Mouse (Mus musculus) stomach, embryonic 14.5 days (tissue): ENCODE data around the gene Tinagl1. TPM values are rescaled to one million over a fixed set of nuclear protein-coding genes. Genes with fewer than 3 reads are reported as not detected.

Experiments
- polyA plus RNA-seq: library from polyadenylated mRNA; unstranded; fragments of >200 nt; fragmentation: Nextera tagmentation; extraction: Ambion mirVana; gene quantifications from 2 replicates; pipeline ENCODE4 v1.2.1, GENCODE M21; 2014

Gene Tinagl1
- polyA plus RNA-seq, 1 experiment from 2014 or later, result 22.1 TPM

Other genes with a start within 250 kb of the Tinagl1 start
- not detected in 2 replicates for gene Spocd1, start 245.9 kb downstream of the Tinagl1 start, polyA plus RNA-seq
- gene Adgrb2, start 190.3 kb downstream of the Tinagl1 start, polyA plus RNA-seq, result 2.6 and 4.0 TPM in 2 replicates
- 80.0 and 95.1 TPM in 2 replicates for gene Col16a1, start 127.3 kb downstream of the Tinagl1 start, polyA plus RNA-seq
- gene Pef1, start 72.6 kb downstream of the Tinagl1 start, polyA plus RNA-seq, result 66.9 and 74.3 TPM in 2 replicates
- gene Hcrtr1, start 35.8 kb downstream of the Tinagl1 start, polyA plus RNA-seq, result 0.26 and 0.41 TPM in 2 replicates
- gene Gm853, start 47.3 kb upstream of the Tinagl1 start, polyA plus RNA-seq, result not detected in 2 replicates
- 39.9 and 40.7 TPM in 2 replicates for gene Serinc2, start 104.1 kb upstream of the Tinagl1 start, polyA plus RNA-seq
- 5.1 and 5.6 TPM in 2 replicates for gene Fabp3, start 133.5 kb upstream of the Tinagl1 start, polyA plus RNA-seq
- not detected in 2 replicates for gene Gm10570, start 133.6 kb upstream of the Tinagl1 start, polyA plus RNA-seq
- gene Zcchc17, start 184.8 kb upstream of the Tinagl1 start, polyA plus RNA-seq, result 67.2 and 71.2 TPM in 2 replicates
- 146 and 148 TPM in 2 replicates for gene Snrnp40, start 185.0 kb upstream of the Tinagl1 start, polyA plus RNA-seq